Comparison of ENCODE assay signal across 14 mouse cellular contexts in the genomic region with DNA sequence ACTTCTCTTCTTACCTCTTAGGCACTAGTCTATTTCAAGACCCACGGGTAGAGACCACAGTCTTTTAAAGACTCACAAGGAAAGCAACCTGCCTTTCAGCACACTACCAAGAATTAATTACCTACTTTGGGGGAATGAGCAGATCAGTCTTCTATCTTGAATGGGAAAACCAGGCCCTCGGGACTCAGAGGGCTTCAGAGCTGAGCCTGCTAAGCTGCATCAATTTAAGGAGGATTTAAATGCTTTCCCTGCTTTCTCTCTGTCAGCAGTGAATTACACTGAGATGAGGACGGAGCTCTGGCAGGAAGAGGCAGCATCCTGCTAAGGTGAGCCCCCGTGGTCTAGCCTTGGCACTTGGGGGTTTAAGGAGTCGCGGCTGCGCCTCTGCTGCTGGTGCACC.
"Had no signal": no experiment of that assay in that cellular context is flagged by ENCODE, and none has a peak within 500 bp of the region (broad histone marks: within the 10 kb centered on the region; RNA-seq: fewer than 3 reads in every experiment).

No protein-coding gene starts in this region.

- H3K4me3 ChIP-seq: left cerebral cortex, adult 2 months; limb, embryonic 10.5 days; myocyte; neural tube, embryonic 15.5 days had no signal

- H3K4me1 ChIP-seq: limb, embryonic 10.5 days; neural tube, embryonic 15.5 days had no signal

- H3K36me3 ChIP-seq: limb, embryonic 10.5 days; neural tube, embryonic 15.5 days had no signal

- H3K9me3 ChIP-seq: limb, embryonic 10.5 days; neural tube, embryonic 15.5 days had no signal

- H3K27me3 ChIP-seq: neural tube, embryonic 15.5 days had no signal

- H3K27ac ChIP-seq: left cerebral cortex, adult 2 months; limb, embryonic 10.5 days; neural tube, embryonic 15.5 days; stomach, postnatal 0 days had no signal

- H3K4me2 ChIP-seq: liver, embryonic 11.5 days; lung, embryonic 14.5 days; neural tube, embryonic 15.5 days had no signal

- ATAC-seq: intestine, postnatal 0 days had no signal

- H3K9ac ChIP-seq: lung, embryonic 14.5 days; neural tube, embryonic 15.5 days had no signal

- DNase-seq: kidney, adult 9 months; kidney, postnatal 10 days; lung, embryonic 14.5 days; lung, postnatal 10 days; lung, postnatal 4 days; thymus, adult 18-20 months; thymus, postnatal 14 days had no signal
